Mouse (Mus musculus): ENCODE data around the gene Cxcr2. TPM values are rescaled to one million over a fixed set of nuclear protein-coding genes. Genes with fewer than 3 reads are reported as not detected.
A peak's percentile ranks its signal among the peaks of the same experiment; 100 is the strongest.

The Cxcr2 gene
- polyA plus RNA-seq, 1 experiment: not detected

DNA sequence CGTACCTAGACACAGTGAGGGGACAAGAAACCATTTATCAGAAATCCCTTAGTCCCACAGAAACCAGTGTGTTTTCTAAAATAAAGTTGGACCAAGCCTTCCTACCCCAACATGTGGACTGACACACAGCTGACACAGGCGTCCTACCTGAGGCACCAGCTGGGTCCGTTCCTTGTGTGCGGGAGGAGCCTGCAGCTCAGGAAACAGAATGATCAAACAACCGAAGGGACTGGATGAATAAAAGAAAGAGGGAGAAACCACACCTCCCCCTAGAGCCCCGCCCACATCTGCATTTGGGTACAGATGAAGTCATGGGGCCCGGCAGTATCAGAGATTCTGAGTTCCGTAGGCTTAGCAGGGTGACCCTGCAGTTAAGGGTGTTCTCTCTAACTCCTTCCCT lies 40.7 kb downstream of the Cxcr2 start, which contains the start of gene Cxcr1:
Gene Cxcr1 (minus strand): TSS at position 187 of the 400 bp plus-strand sequence.
- Histone ChIP-seq H3K4me3 (ENCODE audit: insufficient read depth, low read length) (no peak within 1 kb of the TSS), H3K4me1 (ENCODE audit: control insufficient read depth, insufficient read depth, low read length) (no peaks in the 10 kb centered on the region), H3K27ac (ENCODE audit: insufficient read depth, low read length) (no peak within 1 kb of the TSS)
- TF ChIP-seq POLR2A (IDR thresholded peaks at IDR 0.05; ENCODE audit: low read depth, low read length): no peak
- TF ChIP-seq CTCF (IDR thresholded peaks at IDR 0.05; ENCODE audit: borderline replicate concordance, insufficient read depth, low read length): no peak

DNA sequence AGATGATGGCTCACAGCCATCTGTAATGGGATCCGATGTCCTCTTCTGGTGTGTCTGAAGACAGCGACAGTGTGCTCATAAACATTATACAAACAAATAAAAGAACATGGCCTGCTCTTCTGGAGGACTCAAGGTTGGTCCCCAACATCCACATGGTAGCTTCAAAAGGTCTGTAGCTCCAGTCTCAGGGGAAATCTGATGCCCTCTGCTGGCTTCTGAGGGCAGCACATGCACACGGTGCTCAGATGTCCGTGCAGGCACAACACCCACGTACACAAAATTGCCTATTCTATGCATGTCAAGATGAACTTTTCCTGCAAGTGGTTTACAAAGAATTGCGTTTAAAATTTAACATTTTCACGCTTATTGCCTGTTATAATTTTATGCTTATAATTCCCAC lies 42.2 kb downstream of the Cxcr2 start:
- Histone ChIP-seq H3K27ac (ENCODE audit: insufficient read depth, low read length) (no peak overlapping the region), H3K4me1 (ENCODE audit: control insufficient read depth, insufficient read depth, low read length) (peaks cover 4% of the 10 kb centered on the region; the same call in 1 of the 2 replicates), H3K4me3 (ENCODE audit: insufficient read depth, low read length) (no peak overlapping the region)
- no peak for TF ChIP-seq POLR2A (IDR thresholded peaks at IDR 0.05; ENCODE audit: low read depth, low read length)
- peak; percentile 50; the same call in 1 of the 2 replicates for TF ChIP-seq CTCF (IDR thresholded peaks at IDR 0.05; ENCODE audit: borderline replicate concordance, insufficient read depth, low read length)

DNA sequence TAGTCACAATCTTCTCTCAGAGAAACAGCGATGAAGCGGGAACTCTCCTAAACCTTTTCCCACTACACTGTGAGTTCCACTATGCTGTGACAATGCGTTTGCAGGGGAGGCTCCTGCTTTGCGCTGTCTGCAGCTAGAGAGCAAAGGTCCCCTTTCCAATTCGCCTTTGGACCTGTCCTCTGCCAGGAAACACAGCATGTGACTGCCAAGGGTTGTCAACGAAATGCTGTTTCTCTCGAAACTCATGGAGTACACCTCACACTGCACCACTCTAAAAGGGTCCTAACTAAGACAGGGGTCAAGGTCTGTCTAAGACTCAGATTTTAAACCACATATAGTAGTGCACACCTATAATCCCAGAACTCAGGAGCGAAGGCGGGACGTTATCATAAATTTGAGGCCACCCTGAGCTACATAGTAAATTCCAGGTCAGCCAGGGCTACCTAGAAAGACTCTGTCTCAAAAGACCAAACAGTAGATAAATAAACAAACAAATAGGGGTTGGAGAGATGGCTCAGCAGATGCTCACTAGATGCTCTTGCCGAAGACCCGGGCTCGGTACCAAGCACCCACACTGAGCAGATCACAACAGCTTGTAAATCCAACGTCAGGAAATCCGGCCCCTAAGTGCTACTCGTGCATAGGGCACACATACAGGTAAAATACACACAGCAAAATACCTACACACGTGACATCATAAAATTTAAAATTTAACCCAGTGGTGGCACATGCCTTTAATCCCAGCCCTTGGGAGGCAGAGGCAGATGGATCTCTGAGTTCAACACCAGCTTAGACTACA lies 43.0 kb downstream of the Cxcr2 start:
- Histone ChIP-seq H3K4me3 (ENCODE audit: insufficient read depth, low read length) (no peak overlapping the region), H3K27ac (ENCODE audit: insufficient read depth, low read length) (no peak overlapping the region), H3K4me1 (ENCODE audit: control insufficient read depth, insufficient read depth, low read length) (peaks cover 4% of the 10 kb centered on the region; the same call in 1 of the 2 replicates)
- no peak for TF ChIP-seq CTCF (IDR thresholded peaks at IDR 0.05; ENCODE audit: borderline replicate concordance, insufficient read depth, low read length)
- TF ChIP-seq POLR2A (IDR thresholded peaks at IDR 0.05; ENCODE audit: low read depth, low read length): no peak

DNA sequence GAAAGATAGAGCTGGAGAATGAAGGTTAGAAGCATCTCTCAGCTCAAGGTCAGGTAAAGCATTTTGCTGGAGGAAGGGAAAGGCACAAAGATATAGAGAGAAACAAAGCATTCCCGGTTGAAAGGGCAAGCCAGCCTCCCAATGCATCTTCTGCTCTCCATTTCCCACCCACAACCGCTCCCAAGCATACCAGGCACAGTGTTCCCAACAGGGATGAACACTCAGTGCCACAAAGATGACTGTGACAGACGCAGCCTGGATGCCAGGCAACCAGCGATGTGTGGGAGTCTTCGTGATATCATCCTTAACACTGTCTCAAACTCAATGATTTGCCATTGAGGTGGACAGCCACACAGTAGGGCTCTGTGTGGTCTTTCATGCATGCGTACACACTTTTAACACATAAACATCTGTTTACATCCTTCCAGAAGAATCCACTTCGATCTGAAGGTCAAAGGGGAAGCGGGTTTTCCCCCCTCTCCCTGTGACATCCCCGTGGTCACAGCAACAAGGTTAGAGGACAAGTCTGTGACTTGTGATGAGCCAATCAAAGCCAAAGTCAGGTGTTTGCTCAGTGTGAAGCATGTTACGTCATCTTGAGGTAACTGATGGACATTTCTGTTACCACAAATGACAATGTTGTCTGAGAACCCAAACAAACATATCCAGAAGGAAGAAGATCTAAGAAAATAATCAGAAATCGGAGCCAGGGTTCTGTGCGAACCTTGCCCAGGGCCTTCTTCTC lies 44.1 kb downstream of the Cxcr2 start:
- Histone ChIP-seq H3K27ac (ENCODE audit: insufficient read depth, low read length) (no peak overlapping the region), H3K4me1 (ENCODE audit: control insufficient read depth, insufficient read depth, low read length) (peaks cover 4% of the 10 kb centered on the region; the same call in 1 of the 2 replicates), H3K4me3 (ENCODE audit: insufficient read depth, low read length) (no peak overlapping the region)
- TF ChIP-seq CTCF (IDR thresholded peaks at IDR 0.05; ENCODE audit: borderline replicate concordance, insufficient read depth, low read length): no peak
- TF ChIP-seq POLR2A (IDR thresholded peaks at IDR 0.05; ENCODE audit: low read depth, low read length): no peak

DNA sequence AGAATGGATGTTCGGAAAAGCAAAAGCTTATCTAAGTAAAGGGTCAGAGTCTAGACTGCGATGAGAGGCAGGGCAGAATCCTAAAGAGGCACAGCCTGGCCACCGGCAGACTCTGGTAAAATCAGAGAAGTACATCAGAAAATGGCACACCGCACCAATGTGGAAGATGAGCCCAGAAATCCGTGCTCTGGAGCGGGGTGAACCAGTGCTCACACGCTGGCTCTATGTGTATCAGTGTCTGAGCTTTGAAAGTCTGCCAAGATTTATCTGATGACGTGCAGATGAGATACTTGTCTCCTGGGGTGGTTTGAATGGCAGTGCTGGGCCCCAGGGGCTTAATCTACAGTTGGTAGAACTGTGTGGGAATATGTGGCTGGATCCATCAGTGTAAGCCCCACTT lies 45.3 kb downstream of the Cxcr2 start:
- Histone ChIP-seq H3K4me3 (ENCODE audit: insufficient read depth, low read length) (no peak overlapping the region), H3K4me1 (ENCODE audit: control insufficient read depth, insufficient read depth, low read length) (peaks cover 4% of the 10 kb centered on the region; the same call in 1 of the 2 replicates), H3K27ac (ENCODE audit: insufficient read depth, low read length) (no peak overlapping the region)
- TF ChIP-seq CTCF (IDR thresholded peaks at IDR 0.05; ENCODE audit: borderline replicate concordance, insufficient read depth, low read length): no peak
- no peak for TF ChIP-seq POLR2A (IDR thresholded peaks at IDR 0.05; ENCODE audit: low read depth, low read length)

DNA sequence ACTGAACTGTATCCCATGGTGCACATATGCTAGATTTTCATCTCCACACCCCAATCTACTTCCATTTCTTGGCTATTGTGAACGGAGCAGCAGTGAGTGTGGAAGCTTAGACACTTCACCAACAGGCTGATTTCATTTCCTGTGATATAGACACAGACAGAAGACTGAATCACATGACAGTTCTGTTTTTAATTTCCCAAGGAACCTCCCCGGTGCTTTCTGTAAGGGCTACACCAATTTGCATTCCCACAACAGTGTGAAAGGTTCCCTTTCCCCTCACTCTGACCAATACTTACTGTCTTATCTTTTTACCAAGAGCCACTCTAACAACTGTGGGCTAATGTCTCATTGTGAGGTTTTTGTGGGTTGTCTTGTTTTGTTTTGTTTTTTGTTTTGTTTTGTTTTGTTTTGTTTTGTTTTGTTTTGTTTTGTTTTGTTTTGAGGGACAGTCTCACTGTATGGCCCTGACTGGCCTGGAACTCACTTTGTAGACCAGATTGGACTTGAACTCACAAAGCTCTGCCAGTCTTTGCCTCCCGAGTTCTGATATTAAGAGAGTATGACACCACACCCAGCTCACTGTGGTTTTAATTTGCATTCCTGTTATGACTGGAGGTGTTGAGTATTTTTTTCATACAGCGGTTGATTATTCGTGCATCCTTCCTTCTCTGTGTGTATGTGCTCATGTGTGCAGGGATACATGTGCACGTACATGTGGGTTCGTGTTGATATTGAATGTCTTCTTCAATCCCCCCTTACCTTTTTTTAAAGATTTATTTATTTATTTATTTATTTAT lies 47.5 kb downstream of the Cxcr2 start:
- no peak overlapping the region for H3K4me3 ChIP-seq (ENCODE audit: insufficient read depth, low read length)
- H3K4me1 ChIP-seq (ENCODE audit: control insufficient read depth, insufficient read depth, low read length): peaks cover 4% of the 10 kb centered on the region; the same call in 1 of the 2 replicates
- TF ChIP-seq CTCF (IDR thresholded peaks at IDR 0.05; ENCODE audit: borderline replicate concordance, insufficient read depth, low read length) (no peak), POLR2A (IDR thresholded peaks at IDR 0.05; ENCODE audit: low read depth, low read length) (no peak)
- no peak overlapping the region for H3K27ac ChIP-seq (ENCODE audit: insufficient read depth, low read length)

DNA sequence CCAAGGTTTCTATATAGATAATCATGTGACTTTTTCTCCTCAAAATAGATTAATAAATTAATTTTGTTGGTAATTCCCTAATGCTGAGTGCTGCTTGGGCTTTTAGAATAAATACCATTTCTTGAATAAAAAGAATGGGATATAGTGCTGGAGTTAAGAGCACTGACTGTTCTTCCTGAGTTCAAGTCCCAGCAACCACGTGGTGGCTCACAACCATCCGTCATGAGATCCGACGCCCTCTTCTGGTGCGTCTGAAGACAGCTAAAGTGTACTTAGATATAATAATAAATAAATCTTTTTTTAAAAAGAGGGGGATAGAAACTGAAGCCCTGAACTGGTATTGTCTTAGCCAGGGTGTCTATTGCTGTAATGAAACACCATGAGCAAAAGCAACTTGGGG lies 49.7 kb downstream of the Cxcr2 start:
- no peak for TF ChIP-seq POLR2A (IDR thresholded peaks at IDR 0.05; ENCODE audit: low read depth, low read length)
- no peak for TF ChIP-seq CTCF (IDR thresholded peaks at IDR 0.05; ENCODE audit: borderline replicate concordance, insufficient read depth, low read length)
- Histone ChIP-seq H3K4me3 (ENCODE audit: insufficient read depth, low read length) (no peak overlapping the region), H3K4me1 (ENCODE audit: control insufficient read depth, insufficient read depth, low read length) (peaks cover 4% of the 10 kb centered on the region; the same call in 1 of the 2 replicates), H3K27ac (ENCODE audit: insufficient read depth, low read length) (no peak overlapping the region)

DNA sequence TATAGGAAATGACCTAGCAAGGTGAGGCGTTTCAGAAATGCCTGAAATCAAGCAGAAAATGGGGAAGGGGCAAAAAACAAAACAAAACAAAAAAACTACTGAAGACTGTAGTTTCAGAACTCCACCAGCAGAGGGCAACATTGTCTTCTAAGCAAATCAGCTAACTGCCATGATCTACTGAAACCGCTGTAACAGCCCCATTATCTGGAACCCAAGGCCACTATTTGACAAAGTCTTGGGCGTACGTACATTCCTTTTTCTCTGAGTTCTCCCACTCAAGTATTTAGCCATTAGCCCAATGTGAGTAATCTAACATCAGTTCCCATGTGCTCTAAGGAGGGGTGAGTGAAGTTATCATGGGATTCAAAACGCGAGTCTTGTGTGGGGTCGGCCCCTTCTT lies 52.1 kb downstream of the Cxcr2 start:
- no peak overlapping the region for H3K4me3 ChIP-seq (ENCODE audit: insufficient read depth, low read length)
- no peak overlapping the region for H3K27ac ChIP-seq (ENCODE audit: insufficient read depth, low read length)
- TF ChIP-seq CTCF (IDR thresholded peaks at IDR 0.05; ENCODE audit: borderline replicate concordance, insufficient read depth, low read length) (0 out of 2 replicates have a peak, but pooled peaks have one; percentile 3), POLR2A (IDR thresholded peaks at IDR 0.05; ENCODE audit: low read depth, low read length) (no peak)
- peaks cover under 1% of the 10 kb centered on the region; the same call in 1 of the 2 replicates for H3K4me1 ChIP-seq (ENCODE audit: control insufficient read depth, insufficient read depth, low read length)

DNA sequence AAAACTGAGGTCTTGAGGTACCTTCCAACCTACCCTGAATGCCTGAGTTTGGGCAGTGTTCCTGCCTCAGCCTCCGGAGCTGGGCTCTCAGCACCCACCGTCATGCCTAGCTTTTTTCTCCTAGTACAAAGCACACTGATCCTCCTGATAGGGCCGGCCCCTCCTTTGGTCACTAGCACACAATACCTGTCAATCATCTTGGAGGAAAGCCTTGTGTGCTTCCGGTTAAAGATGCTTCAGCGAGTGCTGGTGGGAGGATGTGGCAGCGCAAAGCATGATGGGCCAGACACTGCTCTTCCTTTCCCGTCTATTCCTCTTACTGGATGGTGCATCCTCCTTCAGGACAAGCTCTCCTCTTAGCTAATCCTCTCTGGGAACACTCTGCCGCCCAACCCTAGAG lies 52.9 kb downstream of the Cxcr2 start:
- no peak overlapping the region for H3K27ac ChIP-seq (ENCODE audit: insufficient read depth, low read length)
- H3K4me3 ChIP-seq (ENCODE audit: insufficient read depth, low read length): no peak overlapping the region
- H3K4me1 ChIP-seq (ENCODE audit: control insufficient read depth, insufficient read depth, low read length): no peaks in the 10 kb centered on the region
- TF ChIP-seq CTCF (IDR thresholded peaks at IDR 0.05; ENCODE audit: borderline replicate concordance, insufficient read depth, low read length) (no peak), POLR2A (IDR thresholded peaks at IDR 0.05; ENCODE audit: low read depth, low read length) (no peak)
